Mouse (Mus musculus): ENCODE results near the gene Wdr6.
A peak's percentile ranks its signal among the peaks of the same experiment; 100 is the strongest.
"Not testable (repeated sequence)": the region's sequence is repeated elsewhere in the genome, so short reads cannot be mapped to it uniquely, and the experiment has no call there.

Gene Wdr6

DNA sequence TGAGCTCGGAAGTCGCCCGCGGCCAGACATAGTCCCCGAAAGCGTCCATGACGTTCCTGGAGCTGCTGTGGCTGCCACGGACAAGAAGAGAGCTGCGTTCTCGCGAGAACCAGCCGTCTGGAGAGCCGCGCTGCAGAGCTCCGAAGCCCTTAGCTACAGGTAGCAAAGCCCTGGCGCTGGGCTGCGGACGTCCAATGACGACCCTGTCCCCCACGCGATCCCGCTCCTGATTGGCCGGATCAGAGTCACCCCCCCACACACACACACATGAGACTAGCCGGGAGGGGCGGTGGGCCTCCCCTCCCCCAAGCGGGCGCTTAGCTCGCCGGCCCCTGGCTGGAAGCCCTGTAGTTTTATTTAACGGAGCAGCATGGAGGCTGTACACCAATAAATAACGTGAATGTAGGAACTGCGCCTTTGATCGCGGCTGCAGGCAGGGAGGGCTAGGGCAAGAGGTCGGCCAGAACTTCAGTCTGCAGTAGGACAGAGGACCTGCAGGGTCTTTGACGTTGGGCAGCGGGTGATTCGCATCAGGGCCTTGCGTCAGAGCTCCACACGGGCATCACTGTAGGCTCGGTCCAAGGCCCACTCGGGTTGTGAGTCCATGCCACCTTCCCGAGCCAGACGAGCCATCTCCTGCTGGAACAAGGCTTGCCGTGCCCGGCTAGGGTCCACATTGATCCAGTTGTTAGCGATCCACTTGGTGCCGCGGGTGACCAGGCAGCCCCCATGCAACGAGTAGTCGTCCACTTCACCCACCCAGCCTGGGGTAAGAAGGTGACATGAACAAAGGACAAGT is at the start of gene Wdr6:
TSS of gene Wdr6 (minus strand) at position 195 of the 799 bp plus-strand sequence.
- DNase-seq (ENCODE audit: low read depth, low spot score), result peak; percentile 93

DNA sequence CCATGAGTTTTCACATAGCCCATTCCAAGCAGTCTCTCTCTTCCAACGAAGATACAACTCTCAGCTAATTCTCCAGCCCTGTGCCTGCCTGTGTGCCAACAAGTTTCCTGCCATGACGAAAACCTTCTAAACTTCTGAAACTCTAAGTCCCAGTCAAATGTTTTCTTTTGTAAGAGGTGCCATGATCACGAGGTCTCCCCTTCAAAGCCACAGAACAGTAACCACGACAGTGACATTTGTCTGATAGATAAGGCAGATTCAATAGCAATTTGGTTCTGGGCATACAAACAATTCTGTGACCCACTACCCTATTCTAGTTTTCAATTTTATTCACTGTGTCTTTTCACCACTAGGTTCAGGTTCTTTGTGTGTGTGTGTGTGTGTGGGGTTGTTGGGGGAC is 49.6 kb upstream of the Wdr6 start:
- no peak for DNase-seq (ENCODE audit: low read depth, low spot score)

DNA sequence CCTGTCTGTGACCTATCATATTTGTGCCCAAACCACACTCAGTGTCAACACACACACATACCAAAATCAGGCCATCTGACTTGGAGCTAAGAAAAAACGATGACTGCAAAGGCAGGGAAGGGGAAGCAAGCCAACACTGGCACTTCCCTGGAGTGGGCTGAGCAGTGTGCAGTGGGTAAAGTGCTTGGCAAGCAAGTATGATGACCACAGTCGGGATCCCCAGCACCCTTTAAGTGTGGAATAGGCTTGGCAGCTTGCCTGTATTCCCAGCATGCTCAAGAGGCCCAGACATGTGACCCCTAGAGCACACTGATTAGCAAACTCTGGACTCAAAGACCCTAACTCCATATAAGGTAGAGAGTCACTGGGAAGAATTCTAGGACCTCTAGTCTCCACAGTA is 48.0 kb upstream of the Wdr6 start:
- DNase-seq (ENCODE audit: low read depth, low spot score), result no peak

DNA sequence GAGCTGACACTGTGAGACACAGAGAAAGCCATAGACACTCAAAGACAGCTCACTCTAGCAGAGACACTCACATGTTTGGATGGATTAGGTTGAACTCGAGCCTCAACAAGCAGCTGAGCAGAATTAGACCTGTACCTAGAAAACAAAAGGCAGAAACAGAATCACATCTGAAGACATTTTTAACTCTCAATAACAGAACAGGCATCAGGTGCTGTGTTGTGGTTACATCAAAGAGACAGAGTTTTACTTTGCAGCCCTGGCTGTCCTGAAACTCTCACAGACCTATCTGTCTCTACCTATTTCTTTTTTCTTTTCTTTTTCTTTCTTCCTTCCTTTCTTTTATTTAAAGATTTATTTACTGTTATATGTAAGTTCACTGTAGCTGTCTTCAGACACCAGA is 38.8 kb upstream of the Wdr6 start:
- DNase-seq (ENCODE audit: low read depth, low spot score), result no peak

DNA sequence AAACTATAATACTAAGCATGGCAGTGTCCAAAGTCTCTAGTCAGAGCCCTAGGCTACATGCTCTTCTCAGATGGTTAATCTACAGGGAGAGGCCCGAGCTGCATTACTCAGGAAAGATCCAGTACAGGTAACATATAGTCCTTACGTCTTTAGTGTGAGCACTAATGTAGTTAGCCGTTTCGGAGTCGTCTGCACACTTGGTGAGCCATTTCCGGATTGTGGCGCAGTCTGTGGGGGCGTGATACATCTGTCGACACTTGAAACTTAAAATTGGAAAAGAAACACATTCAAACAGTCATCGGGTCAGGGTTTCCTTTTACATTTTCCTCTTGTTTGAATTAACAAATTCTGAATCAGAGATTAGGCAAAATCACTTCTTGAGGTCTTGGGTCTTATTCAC is 32.9 kb upstream of the Wdr6 start:
- DNase-seq (ENCODE audit: low read depth, low spot score), result no peak

DNA sequence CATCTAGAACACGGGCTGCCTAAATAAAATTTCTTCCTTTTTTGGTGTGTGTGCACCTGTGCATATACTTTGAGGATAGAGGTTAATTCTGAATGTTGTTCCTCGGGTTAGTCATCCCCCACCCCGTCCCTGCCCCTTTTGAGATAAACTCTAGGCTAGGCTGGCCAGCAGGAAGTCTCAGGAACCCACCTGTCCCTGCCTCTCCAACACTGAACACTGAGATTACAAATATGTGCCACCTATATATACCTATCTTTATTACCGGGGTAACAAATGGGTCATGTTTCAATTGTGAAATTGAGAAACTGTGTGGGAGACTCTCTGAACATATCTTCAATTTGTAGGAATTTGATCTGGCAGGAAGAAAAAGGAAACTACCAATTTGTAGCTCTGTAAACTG is 30.4 kb upstream of the Wdr6 start:
- no peak for DNase-seq (ENCODE audit: low read depth, low spot score)

DNA sequence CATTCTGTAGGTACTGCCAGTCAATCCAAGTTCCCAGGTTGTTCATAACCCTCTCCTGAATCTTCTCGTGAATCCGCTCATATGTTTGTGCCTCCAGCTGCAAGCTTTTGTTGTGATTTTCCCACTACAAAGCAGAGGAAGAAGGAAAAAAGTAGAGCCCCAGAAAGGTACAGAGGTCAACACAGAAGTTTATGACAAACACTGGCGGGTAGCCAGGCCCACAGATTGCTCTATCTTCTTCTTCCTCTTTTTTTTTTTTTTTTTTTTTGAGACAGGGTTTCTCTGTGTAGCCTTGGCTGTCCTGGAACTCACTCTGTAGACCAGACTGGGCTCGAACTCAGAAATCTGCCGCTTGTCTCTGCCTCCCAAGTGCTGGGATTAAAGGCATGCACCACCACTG is 29.4 kb upstream of the Wdr6 start:
- not testable (repeated sequence) for DNase-seq (ENCODE audit: low read depth, low spot score)

DNA sequence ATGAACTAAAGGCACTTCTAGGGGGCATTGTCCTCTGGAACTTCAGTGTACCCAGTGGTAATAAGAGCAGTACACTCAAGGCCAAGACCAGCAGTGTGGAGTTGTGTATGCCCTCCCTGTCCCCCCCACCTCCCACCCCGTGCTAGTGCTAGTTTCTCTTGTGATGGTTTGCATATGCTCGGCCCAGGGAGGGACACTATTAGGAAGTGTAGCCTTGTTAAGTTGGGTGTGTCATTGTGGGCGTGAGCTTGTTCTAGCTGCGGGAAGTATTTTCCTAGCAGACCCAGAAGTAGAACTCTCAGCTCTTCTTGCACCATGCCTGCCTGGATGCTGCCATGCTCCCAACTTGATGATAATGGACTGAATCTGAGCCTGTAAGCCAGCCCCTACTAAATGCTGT is 23.4 kb upstream of the Wdr6 start:
- DNase-seq (ENCODE audit: low read depth, low spot score), result no peak

DNA sequence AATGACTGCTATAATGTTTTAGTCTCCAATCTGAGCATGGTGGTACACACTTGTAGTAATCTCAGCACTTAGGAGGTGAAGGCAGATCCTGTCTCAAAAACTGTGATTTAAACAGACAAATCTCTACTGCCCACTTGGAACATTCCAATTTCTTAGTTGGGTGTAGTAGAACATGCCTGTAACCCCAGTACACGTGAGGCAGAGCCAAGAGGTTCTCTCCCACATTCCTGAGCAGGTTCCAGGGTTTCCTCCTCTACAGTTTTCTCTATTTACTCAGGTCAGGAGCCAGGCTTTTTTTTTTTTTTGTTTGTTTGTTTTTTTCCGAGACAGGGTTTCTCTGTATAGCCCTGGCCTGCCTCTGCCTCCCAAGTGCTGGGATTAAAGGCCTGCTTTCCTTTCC is 21.5 kb upstream of the Wdr6 start:
- DNase-seq (ENCODE audit: low read depth, low spot score), result no peak

DNA sequence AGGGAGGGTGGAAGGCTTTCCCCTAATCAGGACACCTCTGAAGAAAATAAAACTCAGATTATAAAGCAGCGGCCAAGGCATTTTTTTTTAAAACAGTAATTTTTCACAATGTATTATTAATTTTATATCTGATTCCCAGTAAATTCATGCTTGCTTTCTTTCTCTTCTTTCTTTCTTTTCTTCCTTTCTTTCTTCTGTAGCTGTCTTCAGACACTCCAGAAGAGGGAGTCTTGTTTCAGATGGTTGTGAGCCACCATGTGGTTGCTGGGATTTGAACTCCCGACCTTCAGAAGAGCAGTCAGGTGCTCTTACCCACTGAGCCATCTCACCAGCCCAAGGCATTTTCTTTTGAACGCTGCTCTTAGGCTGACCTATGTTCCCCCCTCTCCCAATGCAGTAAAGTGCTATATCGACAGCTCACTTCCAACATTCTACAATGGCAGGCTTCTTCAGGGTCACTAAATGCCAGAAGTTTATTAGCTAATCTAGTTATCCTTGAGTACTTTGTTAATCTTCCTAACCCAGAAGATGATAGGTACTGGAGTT is 20.6 kb upstream of the Wdr6 start:
- no peak for DNase-seq (ENCODE audit: low read depth, low spot score)

DNA sequence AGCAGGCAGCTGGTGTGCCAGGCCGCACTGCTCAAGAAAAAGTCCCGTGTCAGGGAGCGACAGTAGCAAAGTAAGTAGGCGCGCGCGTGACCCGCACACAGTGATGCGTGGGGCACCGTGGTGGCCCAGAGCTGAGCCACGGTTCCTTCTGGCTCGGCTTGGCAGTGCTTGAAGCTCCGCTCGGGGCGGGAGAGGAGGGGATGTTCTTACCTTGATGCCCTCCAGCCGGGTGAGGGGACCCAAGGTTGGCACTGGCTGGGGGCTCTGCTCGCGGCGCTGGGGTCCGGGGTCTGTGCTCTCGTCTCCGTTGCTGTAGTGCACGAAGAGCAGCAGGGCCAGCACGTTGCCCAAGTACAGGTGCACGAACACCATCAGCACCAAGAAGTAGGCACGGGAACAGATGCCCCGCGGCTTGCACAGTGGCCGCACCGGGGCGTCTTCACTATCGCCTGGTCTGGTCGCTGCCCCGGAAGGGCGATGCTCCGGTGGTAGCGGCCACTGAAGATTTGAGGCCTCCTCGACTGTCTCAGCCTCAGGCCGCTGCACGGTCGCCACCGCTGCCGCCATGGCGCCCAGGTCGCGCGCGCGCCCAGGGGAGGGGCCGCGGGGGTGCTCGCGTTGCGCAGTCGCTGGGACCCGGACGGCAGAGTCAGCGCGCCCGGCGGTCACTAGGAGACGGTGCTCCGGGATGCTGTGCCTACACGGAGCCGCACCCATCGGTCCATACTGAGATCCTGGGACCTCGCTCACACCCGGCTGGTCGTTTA is 18.6 kb upstream of the Wdr6 start, which contains the start of gene P4htm:
TSS of gene P4htm (minus strand) at position 670 of the 767 bp plus-strand sequence.
- DNase-seq (ENCODE audit: low read depth, low spot score), result peak; percentile 58

DNA sequence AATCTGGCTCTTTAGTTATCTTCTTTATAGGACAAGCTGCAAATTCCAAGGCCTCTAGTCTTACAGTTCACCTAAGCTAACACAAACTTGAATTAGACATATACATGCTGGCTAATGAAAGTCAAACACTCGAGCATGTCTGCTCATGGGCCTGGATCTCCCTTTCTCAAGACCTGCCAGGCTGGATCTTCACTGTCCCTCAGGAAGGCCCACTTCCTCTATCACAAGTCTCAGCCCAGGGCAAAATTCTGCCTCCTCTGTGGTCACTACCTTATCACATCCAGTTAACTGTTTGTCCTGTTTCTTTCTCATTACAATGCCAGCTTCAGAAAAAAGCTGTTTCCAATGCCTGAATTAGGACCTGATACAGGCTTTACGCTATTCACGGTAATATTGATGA is 15.8 kb upstream of the Wdr6 start:
- DNase-seq (ENCODE audit: low read depth, low spot score), result no peak

DNA sequence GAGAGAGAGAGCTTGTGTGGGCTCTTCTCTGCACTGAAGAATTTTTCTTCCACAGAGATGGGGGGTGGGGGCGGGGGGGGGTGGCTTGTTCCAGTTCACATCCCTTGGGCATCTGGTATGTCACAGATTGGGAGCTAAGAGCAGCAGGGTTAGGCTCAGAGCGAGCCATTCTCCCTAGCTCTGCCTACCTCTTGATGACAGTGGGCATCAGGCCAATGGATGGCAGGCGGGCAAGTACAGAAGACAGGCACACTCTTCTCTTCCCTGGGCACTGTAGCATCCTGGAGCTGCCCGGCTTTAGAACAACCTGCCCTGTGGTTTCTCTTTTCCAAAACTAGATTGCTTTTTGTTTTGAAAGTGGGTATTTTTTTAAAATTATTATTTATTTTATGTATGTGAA is 12.9 kb upstream of the Wdr6 start:
- DNase-seq (ENCODE audit: low read depth, low spot score), result no peak

DNA sequence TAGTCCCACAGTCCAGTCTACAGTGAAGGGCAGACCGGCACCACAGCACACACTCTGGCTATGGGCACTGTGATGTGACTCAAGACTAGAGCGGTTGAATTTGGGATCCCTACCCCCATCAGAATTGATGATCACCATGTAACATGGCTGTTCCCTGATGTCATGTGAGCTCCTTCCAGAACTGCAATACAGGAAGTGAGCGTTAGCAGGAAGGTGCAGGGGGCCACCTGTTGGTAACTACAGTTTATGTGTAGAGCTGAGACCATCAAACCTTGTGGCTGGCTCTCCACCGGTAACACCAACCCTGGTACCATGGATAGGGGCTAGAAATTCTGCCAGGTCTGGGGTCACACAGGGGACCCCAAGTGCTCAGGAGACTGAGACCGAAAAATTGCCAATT is 10.7 kb upstream of the Wdr6 start:
- no peak for DNase-seq (ENCODE audit: low read depth, low spot score)

DNA sequence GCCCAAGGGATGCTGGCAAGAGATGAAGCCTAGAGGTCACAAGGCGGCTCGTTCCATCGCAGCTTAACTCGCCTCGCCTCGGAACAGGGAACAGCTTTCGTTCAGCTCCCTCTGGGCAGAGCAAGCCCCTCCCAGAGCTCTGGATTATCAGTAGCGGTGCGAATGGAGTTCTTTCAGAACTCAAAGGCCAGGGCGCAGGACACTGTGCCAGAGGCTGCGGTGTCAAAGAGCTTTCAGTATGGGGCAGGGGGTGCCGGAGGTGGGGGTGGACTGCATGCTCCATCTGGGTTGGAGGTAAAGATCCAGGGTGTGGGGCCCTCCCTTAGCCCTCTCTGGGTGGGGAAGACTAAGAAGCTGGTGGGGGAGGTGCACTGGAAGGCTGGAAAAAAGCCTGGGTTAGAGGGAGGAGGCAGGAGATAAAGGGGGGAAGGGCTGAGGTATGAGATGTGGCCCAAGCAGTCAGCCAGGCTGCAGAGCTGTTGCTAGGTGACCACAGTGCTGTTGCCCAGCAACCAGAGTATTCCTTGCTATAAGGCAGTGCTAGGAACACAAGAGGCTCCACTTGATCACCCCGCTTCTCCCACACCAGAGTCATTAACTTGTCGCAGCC is 9.1 kb upstream of the Wdr6 start:
- peak; percentile 71 for DNase-seq (ENCODE audit: low read depth, low spot score)

DNA sequence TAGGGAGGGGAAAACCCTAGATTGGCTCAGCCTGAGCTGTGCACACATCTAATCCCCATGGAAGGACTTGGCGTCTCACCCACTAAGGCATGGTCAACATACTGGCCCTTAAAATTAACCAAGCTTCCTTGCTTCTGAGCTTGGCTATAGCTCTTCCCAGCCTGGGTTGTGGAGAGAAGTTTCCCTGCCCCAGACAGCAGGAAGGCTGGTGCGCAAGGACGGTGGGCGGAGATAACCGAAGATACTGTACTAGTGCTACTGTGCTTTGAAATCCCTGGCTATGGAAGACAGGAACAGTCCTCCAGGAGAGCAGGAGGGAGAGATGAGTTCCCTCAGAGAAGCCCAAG is 778 bp upstream of the Wdr6 start:
- DNase-seq (ENCODE audit: low read depth, low spot score), result no peak

DNA sequence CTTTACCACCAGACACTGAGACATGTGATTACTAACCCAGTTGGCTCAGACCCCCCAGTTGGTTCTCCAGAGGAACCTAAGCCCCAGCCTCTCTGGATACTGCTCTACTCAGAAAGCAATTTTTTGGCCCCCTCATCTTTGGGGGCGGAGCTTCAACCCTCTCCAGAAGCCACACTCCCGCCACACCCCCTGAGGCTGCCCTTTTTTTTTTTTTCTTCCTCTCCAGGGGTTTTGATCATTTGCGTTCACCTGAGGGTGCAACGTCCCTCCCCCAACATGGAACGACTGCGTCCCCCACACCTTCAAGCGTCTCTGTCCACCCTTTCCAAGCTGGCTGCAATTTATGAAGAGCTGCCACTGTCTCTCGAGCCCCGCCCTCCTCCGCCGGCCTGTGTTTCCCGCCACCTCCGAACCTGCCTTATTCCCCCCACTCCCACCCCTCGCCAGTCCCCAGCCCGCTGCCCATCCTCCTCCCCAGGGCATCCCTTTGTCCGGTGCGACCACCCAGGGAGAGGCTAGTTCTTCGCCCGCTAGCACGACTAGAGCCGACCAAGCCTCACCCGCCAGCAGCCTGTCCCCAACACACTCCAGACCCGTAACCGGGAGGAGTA is 500 bp downstream of the Wdr6 start:
- DNase-seq (ENCODE audit: low read depth, low spot score), result no peak

DNA sequence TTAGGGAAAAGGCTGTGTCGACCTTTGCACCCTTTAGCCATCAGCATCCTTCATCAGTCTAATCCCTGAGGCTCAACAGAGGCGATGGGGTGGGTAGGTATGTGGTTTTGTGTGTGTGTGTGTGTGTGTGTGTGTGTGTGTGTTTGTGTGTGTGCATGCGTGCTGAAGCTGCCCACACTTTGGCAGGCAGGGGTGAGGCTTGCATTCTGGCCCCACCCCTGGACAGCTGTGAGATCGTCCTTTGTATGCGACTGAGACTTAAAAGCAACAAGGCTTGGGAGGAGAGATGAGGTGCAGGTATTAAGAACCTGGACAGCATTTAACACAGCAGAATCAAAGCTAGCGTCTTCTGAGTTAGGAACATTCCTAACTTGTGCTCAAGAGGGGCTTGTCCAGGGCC is 1.5 kb downstream of the Wdr6 start:
- DNase-seq (ENCODE audit: low read depth, low spot score), result no peak

DNA sequence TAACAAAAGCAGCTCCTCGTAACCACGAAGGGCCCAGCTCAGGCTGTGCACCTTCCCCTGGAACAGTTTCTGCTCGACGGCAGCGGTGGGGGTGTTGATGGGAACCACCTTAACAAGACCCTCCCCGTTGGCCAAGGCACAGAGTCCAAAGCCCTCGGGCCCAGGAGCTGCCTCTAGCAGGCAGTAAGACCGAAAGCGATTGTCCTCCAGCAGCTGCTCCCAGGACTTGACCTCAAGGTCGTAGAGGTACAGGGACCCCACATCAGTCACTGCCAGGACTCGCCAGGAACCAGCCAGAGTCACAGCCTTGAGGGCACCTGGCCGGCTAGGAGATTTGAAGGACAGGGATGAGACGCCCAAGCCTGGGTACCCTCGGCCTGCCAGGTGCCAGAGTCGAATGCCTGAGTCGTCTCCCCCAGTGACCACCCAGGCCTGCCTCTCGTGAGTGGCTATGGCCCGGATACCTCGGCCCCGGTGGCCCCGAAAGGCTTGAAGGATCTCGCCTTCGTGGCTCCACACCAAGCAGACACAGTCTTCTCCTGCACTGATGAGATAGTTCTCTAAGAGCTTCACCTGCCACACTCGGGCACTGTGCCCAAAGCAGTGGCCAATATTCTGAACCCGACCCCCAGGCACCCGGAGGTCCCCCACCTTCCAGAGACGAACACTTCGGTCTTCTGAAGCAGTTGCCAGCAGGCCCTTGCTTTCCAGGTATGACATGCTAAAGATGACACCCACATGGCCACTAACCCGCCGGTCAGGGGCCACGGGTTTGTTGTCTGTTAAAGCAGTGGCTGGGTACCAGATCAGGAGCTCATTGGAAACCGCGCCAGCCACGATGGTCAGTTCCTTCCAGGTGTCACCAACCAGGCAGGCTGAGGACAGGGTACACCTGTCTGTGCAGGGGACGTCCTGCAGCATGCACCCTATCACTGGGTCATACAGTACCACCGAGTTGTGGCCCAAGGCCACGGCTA is 2.9 kb downstream of the Wdr6 start:
- DNase-seq (ENCODE audit: low read depth, low spot score), result no peak

DNA sequence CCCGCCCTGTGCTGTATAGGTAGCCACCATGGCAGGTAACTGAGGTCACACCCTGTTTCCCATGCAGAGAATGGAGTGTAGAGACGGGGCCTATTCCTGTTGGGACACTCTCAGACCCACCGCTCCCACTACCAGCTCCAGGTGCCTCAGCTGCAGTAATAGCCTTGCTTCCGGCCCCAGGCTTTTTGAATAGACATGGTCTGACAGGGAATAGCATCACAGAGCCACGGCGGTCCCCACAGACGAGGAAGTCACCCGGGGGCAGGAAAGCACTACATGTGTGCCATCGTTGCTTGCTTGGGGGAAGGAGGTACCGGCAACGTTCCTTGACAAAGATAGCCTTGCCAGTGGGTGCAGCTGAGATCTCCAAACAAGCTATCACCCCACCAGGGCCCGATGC is 3.6 kb downstream of the Wdr6 start:
- no peak for DNase-seq (ENCODE audit: low read depth, low spot score)

Data from retina, adult 2 months (tissue).